9 mouse cellular contexts compared by ENCODE assay signal in genomic region chr11:115766981-115767380, GRCm38 (mm10). TPM values are rescaled to one million over a fixed set of nuclear protein-coding genes. Genes with fewer than 3 reads are reported as not detected.
DNase-seq lines count a peak whose midpoint lies in the region; ATAC-seq and TF ChIP-seq lines count a peak whose summit lies in the region.
"Had no signal": no experiment of that assay in that cellular context is flagged by ENCODE, and none has a peak within 500 bp of the region (broad histone marks: within the 10 kb centered on the region; RNA-seq: fewer than 3 reads in every experiment).

No protein-coding gene starts in this region.

- no peaks in the 10 kb centered on the region for H3K27me3 ChIP-seq in C2C12 (ENCODE audit: control insufficient read depth, insufficient read depth, insufficient read length)
- H3K27me3 ChIP-seq in embryonic facial prominence, embryonic 12.5 days, result no peaks in the 10 kb centered on the region
- H3K27me3 ChIP-seq in intestine, embryonic 15.5 days (replicated peaks), result no peaks in the 10 kb centered on the region
- no peaks in the 10 kb centered on the region for H3K27me3 ChIP-seq in liver, embryonic 13.5 days

- DNase-seq in liver, embryonic 13.5 days, result no peak
- DNase-seq in layer of hippocampus, postnatal 36 days, result no peak
- no peak for DNase-seq in adrenal gland, postnatal 14 days
- DNase-seq in left cerebral cortex, adult 9 months (ENCODE audit: low spot score in 2 of 2), result no peak
- DNase-seq: thymus, postnatal 36 days had no signal

- H3ac ChIP-seq in C2C12 (ENCODE audit: control insufficient read depth, insufficient read length, low read depth), result no peak overlapping the region

- H3K4me1 ChIP-seq in embryonic facial prominence, embryonic 12.5 days, result peaks cover 14% of the 10 kb centered on the region
- H3K4me1 ChIP-seq in intestine, embryonic 15.5 days (replicated peaks), result peaks cover 8% of the 10 kb centered on the region; the same call in 1 of the 2 replicates
- H3K4me1 ChIP-seq in liver, embryonic 13.5 days (replicated peaks), result peaks cover 60% of the 10 kb centered on the region

- no peak for ATAC-seq in embryonic facial prominence, embryonic 12.5 days (ENCODE audit: insufficient number of reproducible peaks, insufficient read depth, low FRiP score, low TSS enrichment)
- ATAC-seq in intestine, embryonic 15.5 days, result no peak
- ATAC-seq in liver, embryonic 13.5 days (ENCODE audit: low read depth), result no peak
- no peak for ATAC-seq in monocyte, adult 5-6 weeks (replicated peaks; ENCODE audit: insufficient number of reproducible peaks, low FRiP score, low TSS enrichment, poor library complexity, severe bottlenecking)

- no peaks in the 10 kb centered on the region for H3K9me3 ChIP-seq in embryonic facial prominence, embryonic 12.5 days
- no peaks in the 10 kb centered on the region for H3K9me3 ChIP-seq in intestine, embryonic 15.5 days
- no peaks in the 10 kb centered on the region for H3K9me3 ChIP-seq in liver, embryonic 13.5 days (replicated peaks)

- TF ChIP-seq CTCF in C2C12 (IDR thresholded peaks at IDR 0.05; ENCODE audit: control insufficient read depth, insufficient read depth, insufficient read length), result no peak

- no peak overlapping the region for H3K27ac ChIP-seq in embryonic facial prominence, embryonic 12.5 days
- H3K27ac ChIP-seq in intestine, embryonic 15.5 days, result no peak overlapping the region
- H3K27ac ChIP-seq in liver, embryonic 13.5 days, result peak overlapping the region; percentile 89; the same call in 1 of the 2 replicates

- peaks cover 2% of the 10 kb centered on the region for H3K79me3 ChIP-seq in C2C12 (ENCODE audit: low read depth)

- H3K9ac ChIP-seq in embryonic facial prominence, embryonic 12.5 days, result no peak overlapping the region; the same call in 1 of the 2 replicates
- no peak overlapping the region for H3K9ac ChIP-seq in intestine, embryonic 15.5 days
- no peak overlapping the region for H3K9ac ChIP-seq in liver, embryonic 13.5 days

- H3K4me2 ChIP-seq in embryonic facial prominence, embryonic 12.5 days (replicated peaks), result peak overlapping the region; percentile 80; the same call in 1 of the 2 replicates
- peak overlapping the region; percentile 76; the same call in 1 of the 2 replicates for H3K4me2 ChIP-seq in intestine, embryonic 15.5 days (replicated peaks)
- H3K4me2 ChIP-seq in liver, embryonic 13.5 days, result peak overlapping the region; percentile 91

- no peak overlapping the region for H3K4me3 ChIP-seq in C2C12 (ENCODE audit: insufficient read depth, poor library complexity, severe bottlenecking)
- H3K4me3 ChIP-seq in embryonic facial prominence, embryonic 12.5 days, result no peak overlapping the region
- no peak overlapping the region for H3K4me3 ChIP-seq in intestine, embryonic 15.5 days (replicated peaks)
- peak overlapping the region; percentile 90 for H3K4me3 ChIP-seq in liver, embryonic 13.5 days (replicated peaks)

- 89% methylated on average over 8 of the region's 8 CpGs for WGBS in embryonic facial prominence, embryonic 12.5 days
- 72% methylated on average over 8 of the region's 8 CpGs for WGBS in intestine, embryonic 15.5 days
- 80% methylated on average over 8 of the region's 8 CpGs for WGBS in liver, embryonic 13.5 days (ENCODE audit: insufficient replicate concordance)

- peaks cover 26% of the 10 kb centered on the region for H3K79me2 ChIP-seq in C2C12 (ENCODE audit: control insufficient read depth, insufficient read depth)

- no peaks in the 10 kb centered on the region for H3K36me3 ChIP-seq in C2C12 (ENCODE audit: control insufficient read depth, insufficient read depth)
- H3K36me3 ChIP-seq in embryonic facial prominence, embryonic 12.5 days, result no peaks in the 10 kb centered on the region
- H3K36me3 ChIP-seq in intestine, embryonic 15.5 days, result no peaks in the 10 kb centered on the region
- H3K36me3 ChIP-seq in liver, embryonic 13.5 days, result peaks cover 4% of the 10 kb centered on the region; the same call in 1 of the 2 replicates

TF ChIP-seq in C2C12, 6 proteins besides CTCF, POLR2A, EP300 and RAD21:
- TF ChIP-seq MYOD1 (IDR thresholded peaks at IDR 0.05; ENCODE audit: control insufficient read depth, insufficient read length, low read depth) (no peak), CEBPB (IDR thresholded peaks at IDR 0.05; ENCODE audit: low read depth) (no peak), FOSL1 (IDR thresholded peaks at IDR 0.05; ENCODE audit: insufficient read depth, low read length, poor library complexity, severe bottlenecking) (no peak), MYOG (IDR thresholded peaks at IDR 0.05; ENCODE audit: control insufficient read depth, extremely low read depth, insufficient read length) (no peak), USF1 (IDR thresholded peaks at IDR 0.05; ENCODE audit: low read depth) (peak; percentile 1), MAX (IDR thresholded peaks at IDR 0.05) (no peak)

RNA-seq across cellular contexts. Expression of gene Tmem94, which starts 1.7 kb away (rescaled TPM):
- polyA plus RNA-seq in C2C12 (2012; fragmentation: generic; extraction: Trizol), result 14.3 TPM
- 29.6 and 30.0 TPM in 2 replicates for polyA plus RNA-seq in embryonic facial prominence, embryonic 12.5 days (2016; fragmentation: Nextera tagmentation; extraction: Ambion mirVana)
- 18.6 and 20.8 TPM in 2 replicates for polyA plus RNA-seq in intestine, embryonic 15.5 days (2015; fragmentation: Nextera tagmentation; extraction: Ambion mirVana)
- polyA plus RNA-seq in liver, embryonic 13.5 days (2015; fragmentation: Nextera tagmentation; extraction: Ambion mirVana), result 8.2 and 10.9 TPM in 2 replicates
- 10.8 to 33.1 TPM (median 10.9 TPM) in 3 replicates for total RNA-seq in monocyte, adult 5-6 weeks (2017)
- 10 to 100 TPM; 49.6 to 50.1 TPM for total RNA-seq in layer of hippocampus, postnatal 36 days (2021)
- total RNA-seq in adrenal gland, postnatal 14 days (2021), result 64.4 and 65.1 TPM in 2 replicates

RNA-seq across cellular contexts. Expression of gene Caskin2, which starts 46.5 kb away (rescaled TPM):
- 7.3 TPM for polyA plus RNA-seq in C2C12 (2012; fragmentation: generic; extraction: Trizol)
- polyA plus RNA-seq in embryonic facial prominence, embryonic 12.5 days (2016; fragmentation: Nextera tagmentation; extraction: Ambion mirVana), result 17.5 TPM in 2 replicates
- polyA plus RNA-seq in intestine, embryonic 15.5 days (2015; fragmentation: Nextera tagmentation; extraction: Ambion mirVana), result 12.0 and 12.1 TPM in 2 replicates
- 5.7 and 6.0 TPM in 2 replicates for polyA plus RNA-seq in liver, embryonic 13.5 days (2015; fragmentation: Nextera tagmentation; extraction: Ambion mirVana)
- total RNA-seq in monocyte, adult 5-6 weeks (2017), result 0.19 to 5.1 TPM (median 0.78 TPM) in 3 replicates
- total RNA-seq in layer of hippocampus, postnatal 36 days (2021), result 10 to 100 TPM; 19.5 to 19.6 TPM
- total RNA-seq in adrenal gland, postnatal 14 days (2021), result 53.7 and 57.5 TPM in 2 replicates

RNA-seq across cellular contexts. Expression of gene Tsen54, which starts 47.5 kb away (rescaled TPM):
- polyA plus RNA-seq in C2C12 (2012; fragmentation: generic; extraction: Trizol), result 18.5 TPM
- polyA plus RNA-seq in embryonic facial prominence, embryonic 12.5 days (2016; fragmentation: Nextera tagmentation; extraction: Ambion mirVana), result 36.3 and 36.7 TPM in 2 replicates
- 31.3 and 34.9 TPM in 2 replicates for polyA plus RNA-seq in intestine, embryonic 15.5 days (2015; fragmentation: Nextera tagmentation; extraction: Ambion mirVana)
- polyA plus RNA-seq in liver, embryonic 13.5 days (2015; fragmentation: Nextera tagmentation; extraction: Ambion mirVana), result 19.3 and 20.1 TPM in 2 replicates
- total RNA-seq in monocyte, adult 5-6 weeks (2017), result 6.3 to 11.7 TPM (median 7.3 TPM) in 3 replicates
- 10 to 100 TPM; 12.0 to 12.7 TPM for total RNA-seq in layer of hippocampus, postnatal 36 days (2021)
- 16.3 and 20.3 TPM in 2 replicates for total RNA-seq in adrenal gland, postnatal 14 days (2021)

RNA-seq across cellular contexts. Expression of gene Llgl2, which starts 56.9 kb away (rescaled TPM):
- polyA plus RNA-seq in C2C12 (2012; fragmentation: generic; extraction: Trizol), result 0.51 TPM
- 7.6 and 8.8 TPM in 2 replicates for polyA plus RNA-seq in embryonic facial prominence, embryonic 12.5 days (2016; fragmentation: Nextera tagmentation; extraction: Ambion mirVana)
- polyA plus RNA-seq in intestine, embryonic 15.5 days (2015; fragmentation: Nextera tagmentation; extraction: Ambion mirVana), result 77.2 and 80.6 TPM in 2 replicates
- polyA plus RNA-seq in liver, embryonic 13.5 days (2015; fragmentation: Nextera tagmentation; extraction: Ambion mirVana), result 9.8 and 10.2 TPM in 2 replicates
- 10.4 to 25.9 TPM (median 10.7 TPM) in 3 replicates for total RNA-seq in monocyte, adult 5-6 weeks (2017)
- total RNA-seq in layer of hippocampus, postnatal 36 days (2021), result 1 to 10 TPM; 1.2 to 2.4 TPM
- total RNA-seq in adrenal gland, postnatal 14 days (2021), result 11.4 and 11.8 TPM in 2 replicates

RNA-seq across cellular contexts. Expression of gene Grb2, which starts 58.6 kb away (rescaled TPM):
- 45.0 TPM for polyA plus RNA-seq in C2C12 (2012; fragmentation: generic; extraction: Trizol)
- 115 and 118 TPM in 2 replicates for polyA plus RNA-seq in embryonic facial prominence, embryonic 12.5 days (2016; fragmentation: Nextera tagmentation; extraction: Ambion mirVana)
- 79.3 and 79.4 TPM in 2 replicates for polyA plus RNA-seq in intestine, embryonic 15.5 days (2015; fragmentation: Nextera tagmentation; extraction: Ambion mirVana)
- 56.7 and 63.5 TPM in 2 replicates for polyA plus RNA-seq in liver, embryonic 13.5 days (2015; fragmentation: Nextera tagmentation; extraction: Ambion mirVana)
- total RNA-seq in monocyte, adult 5-6 weeks (2017), result 28.1 to 56.7 TPM (median 47.2 TPM) in 3 replicates
- 100 to 1,000 TPM; 181 to 192 TPM for total RNA-seq in layer of hippocampus, postnatal 36 days (2021)
- 103 and 108 TPM in 2 replicates for total RNA-seq in adrenal gland, postnatal 14 days (2021)
